24 mouse cellular contexts compared by ENCODE assay signal in genomic region chr8:8576833-8577232, GRCm38 (mm10).
DNase-seq lines count a peak whose midpoint lies in the region; ATAC-seq and TF ChIP-seq lines count a peak whose summit lies in the region.
"Had no signal": no experiment of that assay in that cellular context is flagged by ENCODE, and none has a peak within 500 bp of the region (broad histone marks: within the 10 kb centered on the region; RNA-seq: fewer than 3 reads in every experiment).

No protein-coding gene starts in this region.

- H3K9ac ChIP-seq in forebrain, embryonic 13.5 days, result no peak overlapping the region
- H3K9ac ChIP-seq in kidney, embryonic 14.5 days (ENCODE audit: low read depth, low read length), result no peak overlapping the region
- H3K9ac ChIP-seq: hindbrain, embryonic 15.5 days; limb, embryonic 13.5 days; midbrain, embryonic 13.5 days; neural tube, embryonic 15.5 days had no signal

- H3K4me1 ChIP-seq in forebrain, embryonic 10.5 days, result peaks cover 57% of the 10 kb centered on the region
- H3K4me1 ChIP-seq in forebrain, embryonic 13.5 days, result peaks cover 35% of the 10 kb centered on the region
- H3K4me1 ChIP-seq in kidney, embryonic 14.5 days (ENCODE audit: control insufficient read depth, insufficient read depth, low read length), result no peaks in the 10 kb centered on the region
- H3K4me1 ChIP-seq in lung, adult 2 months (ENCODE audit: control insufficient read depth, insufficient read depth, low read length), result peaks cover 4% of the 10 kb centered on the region; the same call in 1 of the 2 replicates
- H3K4me1 ChIP-seq in heart, embryonic 10.5 days, result peaks cover 15% of the 10 kb centered on the region

- 90% methylated on average over 6 of the region's 6 CpGs for WGBS in forebrain, embryonic 10.5 days
- WGBS in forebrain, embryonic 13.5 days, result 90% methylated on average over 6 of the region's 6 CpGs
- 86% methylated on average over 6 of the region's 6 CpGs for WGBS in kidney, embryonic 14.5 days
- WGBS in lung, adult 2 months, result 68% methylated on average over 6 of the region's 6 CpGs
- 85% methylated on average over 6 of the region's 6 CpGs for WGBS in heart, embryonic 10.5 days

- no peak overlapping the region for H3K4me3 ChIP-seq in forebrain, embryonic 10.5 days
- H3K4me3 ChIP-seq in forebrain, embryonic 13.5 days, result no peak overlapping the region
- no peak overlapping the region for H3K4me3 ChIP-seq in kidney, embryonic 14.5 days (ENCODE audit: low read length)
- H3K4me3 ChIP-seq in lung, adult 2 months (replicated peaks; ENCODE audit: extremely low read depth, low read depth, low read length), result no peak overlapping the region
- H3K4me3 ChIP-seq in heart, embryonic 10.5 days, result no peak overlapping the region
- H3K4me3 ChIP-seq: hindbrain, embryonic 15.5 days; limb, embryonic 13.5 days; midbrain, embryonic 13.5 days; myocyte; neural tube, embryonic 15.5 days had no signal

- DNase-seq in forebrain, embryonic 10.5 days (ENCODE audit: extremely low spot score, low spot score), result no peak
- DNase-seq in kidney, postnatal 4 days, result peak; percentile 22 to 41
- peak; percentile 58 for DNase-seq in lung, adult 2 months
- DNase-seq in lung, postnatal 36 days, result peak; percentile 81
- no peak for DNase-seq in heart, embryonic 10.5 days (ENCODE audit: low spot score)
- DNase-seq in right cerebral cortex, adult 2 months (ENCODE audit: low spot score in 2 of 2), result no peak
- DNase-seq: adrenal gland, postnatal 36 days; cerebellum, adult 8-10 months; gastrocnemius, postnatal 25 days; kidney, adult 9 months; layer of hippocampus, adult 9-11 months; right cerebral cortex, adult 18-20 months; spleen, adult 18-20 months; thymus, postnatal 14 days had no signal

- TF ChIP-seq CTCF in lung, adult 2 months (IDR thresholded peaks at IDR 0.05; ENCODE audit: insufficient read depth, low read length), result no peak

- no peaks in the 10 kb centered on the region for H3K36me3 ChIP-seq in forebrain, embryonic 10.5 days (replicated peaks)
- H3K36me3 ChIP-seq in forebrain, embryonic 13.5 days (ENCODE audit: poor library complexity, severe bottlenecking), result no peaks in the 10 kb centered on the region
- H3K36me3 ChIP-seq in kidney, embryonic 14.5 days (ENCODE audit: control insufficient read depth, insufficient read depth, low read length), result no peaks in the 10 kb centered on the region
- no peaks in the 10 kb centered on the region for H3K36me3 ChIP-seq in heart, embryonic 10.5 days
- H3K36me3 ChIP-seq: G1E; hindbrain, embryonic 15.5 days; limb, embryonic 13.5 days; midbrain, embryonic 13.5 days; neural tube, embryonic 15.5 days had no signal

- no peaks in the 10 kb centered on the region for H3K9me3 ChIP-seq in forebrain, embryonic 10.5 days
- H3K9me3 ChIP-seq in forebrain, embryonic 13.5 days (replicated peaks), result no peaks in the 10 kb centered on the region
- H3K9me3 ChIP-seq in kidney, embryonic 14.5 days (ENCODE audit: control insufficient read depth, low read length), result no peaks in the 10 kb centered on the region
- no peaks in the 10 kb centered on the region for H3K9me3 ChIP-seq in heart, embryonic 10.5 days
- H3K9me3 ChIP-seq: G1E; hindbrain, embryonic 15.5 days; limb, embryonic 13.5 days; midbrain, embryonic 13.5 days; neural tube, embryonic 15.5 days had no signal

- H3K4me2 ChIP-seq in forebrain, embryonic 13.5 days, result no peak overlapping the region
- no peak overlapping the region for H3K4me2 ChIP-seq in kidney, embryonic 14.5 days (replicated peaks; ENCODE audit: low read depth, low read length)
- H3K4me2 ChIP-seq: hindbrain, embryonic 15.5 days; limb, embryonic 13.5 days; midbrain, embryonic 13.5 days; neural tube, embryonic 15.5 days had no signal

- no peak; the same call in 1 of the 2 replicates for TF ChIP-seq POLR2A in lung, adult 2 months (IDR thresholded peaks at IDR 0.05; ENCODE audit: borderline replicate concordance, extremely low read depth, low read depth, low read length)

- H3K27ac ChIP-seq in forebrain, embryonic 10.5 days, result peak overlapping the region; percentile 20; the same call in 1 of the 2 replicates
- no peak overlapping the region for H3K27ac ChIP-seq in forebrain, embryonic 13.5 days
- H3K27ac ChIP-seq in kidney, embryonic 14.5 days (ENCODE audit: low read depth, low read length), result no peak overlapping the region
- H3K27ac ChIP-seq in heart, embryonic 10.5 days, result no peak overlapping the region
- H3K27ac ChIP-seq: hindbrain, embryonic 15.5 days; limb, embryonic 13.5 days; macrophage; midbrain, embryonic 13.5 days; neural tube, embryonic 15.5 days had no signal

- H3K27me3 ChIP-seq in forebrain, embryonic 10.5 days (ENCODE audit: poor library complexity, severe bottlenecking), result peaks cover 71% of the 10 kb centered on the region
- H3K27me3 ChIP-seq in forebrain, embryonic 13.5 days, result 0 out of 2 replicates have a peak, but pooled peaks cover 3% of the 10 kb centered on the region
- no peaks in the 10 kb centered on the region for H3K27me3 ChIP-seq in kidney, embryonic 14.5 days (ENCODE audit: control insufficient read depth, insufficient read depth, low read length)
- H3K27me3 ChIP-seq in heart, embryonic 10.5 days (ENCODE audit: insufficient read depth, poor library complexity, severe bottlenecking), result no peaks in the 10 kb centered on the region
- H3K27me3 ChIP-seq: hindbrain, embryonic 15.5 days; limb, embryonic 13.5 days had no signal

- ATAC-seq in forebrain, embryonic 13.5 days, result no peak
- no peak for ATAC-seq in kidney, embryonic 14.5 days (ENCODE audit: low FRiP score, low TSS enrichment)
- ATAC-seq: CD4-positive, CD25-positive, alpha-beta regulatory T cell, adult 4 months had no signal

Comparison
In these comparisons a context has a peak if more than half of its experiments do, and no peak if none do; other contexts are left out.
1. DNase-seq: peak in kidney, postnatal 4 days (2 of 2), lung, adult 2 months (single experiment) and lung, postnatal 36 days (single experiment); none in forebrain, embryonic 10.5 days (single experiment), heart, embryonic 10.5 days (single experiment) and right cerebral cortex, adult 2 months (0 of 2).